Mouse (Mus musculus) gastrocnemius, adult 18-20 months (tissue): Measurements from ENCODE around the gene Arhgap20. TPM values are rescaled to one million over a fixed set of nuclear protein-coding genes. Genes with fewer than 3 reads are reported as not detected.
A peak's percentile ranks its signal among the peaks of the same experiment; 100 is the strongest.

Experiments used
- DNase-seq: peaks from one replicate; pipeline ENCODE4 v3.0.0; 2021; ENCODE audit warnings: low spot score
- long read RNA-seq, 2 experiments: library from polyadenylated mRNA; stranded (forward); transcript quantifications; one replicate each; pipeline ENCODE4 v2.0.0; 2021
- total RNA-seq, 2 experiments: library from RNA; stranded (reverse); gene quantifications; 2 replicates each; pipeline ENCODE4 v1.2.3; 2021

Arhgap20 gene
- total RNA-seq = 10 to 100 TPM; 27.6 to 38.4 TPM
- long read RNA-seq, experiment 1, full-length matches to known transcripts = 8 of 25 reads
- long read RNA-seq, experiment 1, partial matches to known transcripts = 6 of 25 reads
- long read RNA-seq, experiment 1, other reads (novel, unspliced or antisense) = 11 of 25 reads
- long read RNA-seq, experiment 2, full-length matches to known transcripts = 5 of 15 reads
- long read RNA-seq, experiment 2, partial matches to known transcripts = 2 of 15 reads
- long read RNA-seq, experiment 2, other reads (novel, unspliced or antisense) = 8 of 15 reads

- peak; percentile 72 for DNase-seq
These were observed at the start of gene Arhgap20 for GRCm38 (mm10) chr9:51764921-51765416. Arhgap20 (plus strand) TSS chr9:51765337.

- no peak for DNase-seq
These were observed 46.3 kb upstream of the Arhgap20 start for GRCm38 (mm10) chr9:51718793-51719192.

GRCm38 (mm10) chr9:51727960-51728359 is 37.2 kb upstream of the Arhgap20 start:
- peak; percentile 7 for DNase-seq

DNA sequence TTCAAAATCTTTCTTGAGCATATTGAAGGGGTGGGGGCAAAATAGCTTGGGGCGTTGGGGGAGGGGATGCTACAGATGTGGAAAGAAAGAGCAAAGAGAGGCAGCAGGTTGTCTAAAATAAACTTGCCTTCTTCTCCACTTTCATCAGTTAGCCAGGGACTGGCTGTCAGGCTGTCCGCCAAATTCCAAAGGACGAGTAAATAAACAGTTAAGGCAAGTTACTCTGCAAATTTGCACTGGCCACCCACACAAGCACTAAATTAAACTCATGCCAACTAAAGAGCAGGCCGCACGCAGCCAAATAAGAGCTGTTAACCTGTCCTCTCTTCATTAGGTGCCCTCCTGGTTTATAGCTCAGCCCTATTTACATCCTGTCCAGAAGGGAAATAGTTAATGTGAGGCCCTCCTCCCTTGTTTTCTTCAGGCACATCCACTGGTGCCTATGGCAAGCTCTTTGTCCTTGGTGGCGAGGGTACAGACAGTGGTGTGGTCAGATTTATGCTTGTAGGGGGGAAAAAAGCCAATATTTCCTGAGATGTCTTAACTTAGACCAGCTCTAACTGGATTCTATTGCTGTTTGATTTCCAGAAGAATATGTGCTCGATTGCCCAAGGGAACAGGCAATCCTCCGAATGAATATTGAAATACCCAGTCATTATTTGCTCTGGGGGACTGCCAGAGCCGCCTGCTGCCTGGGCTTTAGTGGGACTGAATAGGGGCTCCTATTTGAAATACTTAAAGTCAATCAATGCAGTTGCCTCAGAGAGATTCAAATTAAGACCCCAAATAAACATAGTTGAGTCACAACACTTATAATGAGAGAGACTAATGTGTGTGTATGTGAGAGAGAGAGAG is 29.7 kb upstream of the Arhgap20 start:
- DNase-seq = no peak

GRCm38 (mm10) chr9:51736750-51737368 is 28.3 kb upstream of the Arhgap20 start:
- DNase-seq = no peak

- peak; percentile 12 for DNase-seq
These were observed 26.8 kb upstream of the Arhgap20 start for GRCm38 (mm10) chr9:51738349-51738748.

GRCm38 (mm10) chr9:51739826-51740225 is 25.3 kb upstream of the Arhgap20 start:
- no peak for DNase-seq

GRCm38 (mm10) chr9:51750144-51750543 is 15.0 kb upstream of the Arhgap20 start:
- no peak for DNase-seq

- DNase-seq = no peak
These were observed 4.1 kb upstream of the Arhgap20 start for GRCm38 (mm10) chr9:51761003-51761402.

GRCm38 (mm10) chr9:51764041-51764875 is 879 bp upstream of the Arhgap20 start:
- DNase-seq = no peak

GRCm38 (mm10) chr9:51765417-51766174 is 459 bp downstream of the Arhgap20 start:
- peak; percentile 44 for DNase-seq

- no peak for DNase-seq
These were observed 1.3 kb downstream of the Arhgap20 start for GRCm38 (mm10) chr9:51766175-51767062.

DNA sequence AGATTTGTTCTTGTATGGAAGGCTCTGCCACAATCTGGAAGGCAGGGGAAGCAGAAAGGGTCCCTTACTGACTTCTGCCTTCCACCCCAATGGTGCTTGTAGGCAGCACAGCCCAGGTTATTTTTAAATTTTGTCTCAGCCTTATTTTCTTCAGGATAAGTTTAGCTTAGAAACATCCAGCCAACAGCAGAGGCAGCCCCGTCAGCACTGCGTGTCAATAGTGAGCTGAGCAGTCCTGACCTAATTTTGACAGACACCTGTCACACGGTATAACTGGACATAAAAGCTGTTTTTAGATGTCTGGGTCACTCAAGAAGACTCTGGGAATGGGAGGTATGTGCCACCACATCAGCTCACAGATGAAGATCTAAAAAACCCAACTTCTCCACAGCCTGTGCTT is 9.1 kb downstream of the Arhgap20 start:
- peak; percentile 73 for DNase-seq

DNA sequence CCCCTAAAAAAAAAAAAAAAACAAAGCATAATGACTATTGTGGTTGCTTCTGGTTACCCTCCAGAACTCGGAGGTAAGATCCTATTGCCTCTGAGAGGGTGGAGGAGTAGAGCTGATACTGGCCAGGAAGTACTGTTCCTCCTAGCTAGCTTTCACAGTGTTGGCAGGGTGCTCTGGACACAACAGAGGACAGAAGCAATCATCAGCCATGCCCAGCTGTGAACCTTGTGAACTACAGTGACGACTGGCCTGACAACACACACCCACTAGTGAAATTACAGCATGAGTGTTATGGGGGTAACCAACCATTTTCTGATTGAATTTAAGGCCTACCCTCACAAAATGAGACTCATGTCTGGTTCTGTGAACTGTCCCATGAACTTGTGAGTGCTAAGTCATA is 11.3 kb downstream of the Arhgap20 start:
- no peak for DNase-seq

DNA sequence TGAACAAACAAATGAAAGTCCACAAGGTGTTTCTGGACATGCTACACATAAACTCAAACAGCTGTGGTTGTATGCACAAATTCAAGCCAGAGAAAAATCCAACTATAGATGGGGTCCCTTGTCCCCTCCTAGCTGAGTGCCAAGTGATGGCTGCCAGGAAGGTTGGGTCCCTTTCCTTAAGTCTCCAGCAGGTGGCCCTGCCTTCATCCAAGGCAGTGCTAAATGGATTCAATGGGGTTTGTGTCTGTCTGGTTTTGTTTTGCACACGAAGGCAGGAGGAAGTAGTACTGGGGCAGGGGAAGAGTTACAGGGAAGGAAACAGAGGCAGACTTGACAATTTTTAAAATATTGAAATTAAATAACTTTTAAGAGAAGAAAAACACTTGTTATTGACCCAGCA is 12.0 kb downstream of the Arhgap20 start:
- DNase-seq = no peak

GRCm38 (mm10) chr9:51779232-51779631 is 14.1 kb downstream of the Arhgap20 start:
- no peak for DNase-seq

DNA sequence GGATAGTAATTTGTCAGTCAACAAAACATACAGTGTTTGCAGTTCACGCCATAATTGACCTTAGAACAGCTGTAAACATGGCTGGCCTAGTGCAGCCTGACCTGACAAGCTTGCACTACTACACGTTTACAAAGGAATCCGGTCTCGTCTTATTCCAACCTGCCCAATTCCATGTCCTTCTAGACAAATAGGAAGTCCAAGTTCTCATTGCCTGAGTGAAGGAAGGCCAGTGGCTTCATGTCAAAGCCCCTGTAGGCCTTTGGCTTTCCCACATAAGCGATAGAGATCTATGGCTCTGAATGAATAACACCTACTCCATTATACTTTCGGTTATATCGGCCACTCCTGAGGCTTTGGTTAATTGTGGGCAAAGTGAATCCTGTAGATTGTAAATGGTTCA is 16.0 kb downstream of the Arhgap20 start:
- no peak for DNase-seq

DNA sequence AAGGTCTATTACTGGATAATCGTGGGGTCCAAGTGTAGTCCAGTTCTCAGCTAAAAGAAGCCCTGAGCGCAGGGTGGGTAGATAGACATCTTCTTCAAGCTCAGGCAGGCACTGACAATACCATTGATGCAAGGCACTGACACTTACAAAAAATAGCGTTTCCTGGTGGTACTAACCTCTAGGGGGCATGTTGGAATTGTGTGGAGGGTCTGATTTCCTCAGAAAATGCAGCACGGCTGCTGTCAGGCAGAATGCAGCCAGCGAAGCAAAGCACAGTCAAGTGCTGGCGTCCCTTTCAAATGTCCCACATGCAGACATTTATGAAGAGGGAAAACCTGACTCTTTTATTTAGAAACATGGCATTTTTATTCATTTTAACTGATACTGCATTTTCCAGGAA is 22.2 kb downstream of the Arhgap20 start:
- no peak for DNase-seq

- DNase-seq = no peak
These were observed 23.3 kb downstream of the Arhgap20 start for GRCm38 (mm10) chr9:51788466-51788865.
